Mouse (Mus musculus): ENCODE results near the gene Llgl1. TPM values are rescaled to one million over a fixed set of nuclear protein-coding genes. Genes with fewer than 3 reads are reported as not detected.

The Llgl1 gene
- 31.6 to 35.6 TPM (median 32.4 TPM) in 4 replicates for total RNA-seq (2023; ENCODE audit: inconsistent age)

DNA sequence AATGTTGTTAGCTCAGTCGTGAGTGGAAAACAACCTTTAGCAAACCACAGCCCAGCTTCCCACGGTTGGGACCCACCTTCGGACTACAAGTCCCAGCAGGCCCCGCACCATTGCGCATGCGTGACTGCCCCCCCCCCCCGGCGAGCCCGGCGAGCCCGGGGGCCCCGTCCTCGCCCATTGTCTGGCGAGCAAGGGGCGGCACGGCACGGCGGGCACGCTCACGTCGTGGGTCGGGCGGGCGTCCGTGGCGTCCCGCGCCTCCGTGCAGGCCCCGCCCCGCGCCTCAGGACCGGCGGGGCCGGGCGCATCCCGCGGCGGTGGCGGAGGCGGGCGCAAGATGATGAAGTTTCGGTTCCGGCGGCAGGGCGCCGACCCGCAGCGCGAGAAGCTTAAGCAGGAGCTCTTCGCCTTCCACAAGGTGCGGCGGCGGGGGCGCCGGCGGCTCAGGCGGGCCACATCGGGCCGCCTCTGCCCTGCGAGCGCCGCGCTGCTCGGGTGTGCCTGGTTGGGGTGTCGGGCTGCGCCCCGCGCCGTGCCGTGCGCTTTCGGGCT lies at the start of gene Llgl1:
Gene Llgl1 (plus strand): TSS at position 200 of the 552 bp plus-strand sequence.

DNA sequence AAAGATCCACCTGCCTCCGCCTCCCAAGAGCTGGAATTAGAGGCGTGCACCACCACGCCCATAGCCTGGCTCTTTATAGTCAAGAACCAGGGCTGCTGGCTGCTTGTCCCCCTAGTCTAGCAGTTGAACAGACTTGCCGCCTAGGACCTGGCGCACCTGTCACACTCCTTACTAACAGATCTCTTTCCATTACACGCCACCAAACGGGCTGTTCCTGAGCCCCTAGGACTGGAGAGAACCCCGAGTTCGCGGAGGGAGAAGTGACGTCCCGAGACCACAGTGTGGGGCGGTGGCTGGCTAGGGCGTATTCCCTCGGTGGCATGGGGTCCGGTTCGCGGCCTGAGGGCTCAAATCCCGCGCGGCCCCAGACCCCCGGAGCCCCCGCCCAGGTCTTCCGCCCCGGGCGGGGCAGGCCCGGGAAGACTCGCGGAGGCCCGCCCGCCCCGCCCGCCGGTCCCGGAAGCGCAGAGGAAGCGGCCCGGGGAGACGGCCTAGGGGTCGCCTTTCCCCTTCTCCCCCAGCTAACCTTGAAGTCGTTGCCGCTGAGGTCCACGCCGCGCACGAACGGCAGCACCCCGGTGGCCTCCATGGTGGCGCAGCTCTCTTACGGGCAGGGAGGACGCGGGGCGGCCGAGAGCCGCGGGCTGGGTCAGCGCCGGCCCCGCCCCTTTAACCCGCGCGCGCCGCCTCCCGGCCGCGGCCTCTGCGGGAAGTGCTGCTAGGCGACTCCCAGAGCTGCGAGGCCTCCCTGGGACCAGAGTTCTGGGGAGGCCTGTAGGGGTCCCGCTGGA lies 27.3 kb downstream of the Llgl1 start, which contains the start of gene Flii:
Gene Flii (minus strand): TSS at position 663 of the 791 bp plus-strand sequence.

GRCm38 (mm10) chr11:60728260-60728761 lies 28.8 kb downstream of the Llgl1 start, which contains the start of gene Mief2:
Gene Mief2 (plus strand): TSS chr11:60728398.

Other genes with a start within 250 kb of the Llgl1 start
- gene Drg2, start 245.1 kb upstream of the Llgl1 start, total RNA-seq (2023; ENCODE audit: inconsistent age) = 56.3 to 64.2 TPM (median 60.6 TPM) in 4 replicates
- gene Myo15, start 230.4 kb upstream of the Llgl1 start, total RNA-seq (2023; ENCODE audit: inconsistent age) = 0.45 to 0.66 TPM (median 0.51 TPM) in 4 replicates
- 68.1 to 71.8 TPM (median 69.8 TPM) in 4 replicates for gene Alkbh5, start 163.3 kb upstream of the Llgl1 start, total RNA-seq (2023; ENCODE audit: inconsistent age)
- 179 to 217 TPM (median 197 TPM) in 4 replicates for gene Flii, start 27.5 kb downstream of the Llgl1 start, total RNA-seq (2023; ENCODE audit: inconsistent age)
- 9.8 to 11.5 TPM (median 10.2 TPM) in 4 replicates for gene Mief2, start 28.7 kb downstream of the Llgl1 start, total RNA-seq (2023; ENCODE audit: inconsistent age)
- gene Top3a, start 77.6 kb downstream of the Llgl1 start, total RNA-seq (2023; ENCODE audit: inconsistent age) = 21.4 to 26.8 TPM (median 24.8 TPM) in 4 replicates
- gene Smcr8, start 77.8 kb downstream of the Llgl1 start, total RNA-seq (2023; ENCODE audit: inconsistent age) = 97.2 to 108 TPM (median 107 TPM) in 4 replicates
- gene Shmt1, start 112.0 kb downstream of the Llgl1 start, total RNA-seq (2023; ENCODE audit: inconsistent age) = 8.1 to 18.5 TPM (median 14.3 TPM) in 4 replicates
- 12.1 to 14.4 TPM (median 13.6 TPM) in 4 replicates for gene Dhrs7b, start 130.9 kb downstream of the Llgl1 start, total RNA-seq (2023; ENCODE audit: inconsistent age)
- gene Tmem11, start 179.5 kb downstream of the Llgl1 start, total RNA-seq (2023; ENCODE audit: inconsistent age) = 19.3 to 23.7 TPM (median 20.1 TPM) in 4 replicates
- gene Natd1, start 215.0 kb downstream of the Llgl1 start, total RNA-seq (2023; ENCODE audit: inconsistent age) = 28.5 to 36.0 TPM (median 31.5 TPM) in 4 replicates
- 29.4 to 37.7 TPM (median 35.5 TPM) in 4 replicates for gene Map2k3, start 232.3 kb downstream of the Llgl1 start, total RNA-seq (2023; ENCODE audit: inconsistent age)